Mouse (Mus musculus): ENCODE results near the gene Kcnh1. TPM values are rescaled to one million over a fixed set of nuclear protein-coding genes. Genes with fewer than 3 reads are reported as not detected.

The Kcnh1 gene
- polyA plus RNA-seq, 1 experiment from 2014 or later: not detected

GRCm38 (mm10) chr1:192315392-192316070 is 125.0 kb downstream of the Kcnh1 start:
- no peaks in the 10 kb centered on the region for H3K9me3 ChIP-seq (replicated peaks)
- no peaks in the 10 kb centered on the region for H3K27me3 ChIP-seq
- H3K4me2 ChIP-seq: no peak overlapping the region
- 19% methylated on average over 1 of the region's 1 CpGs for WGBS (ENCODE audit: insufficient replicate concordance)
- ATAC-seq (ENCODE audit: insufficient read depth): no peak
- no peak overlapping the region for H3K9ac ChIP-seq
- peaks cover 3% of the 10 kb centered on the region; the same call in 1 of the 2 replicates for H3K4me1 ChIP-seq (replicated peaks)
- H3K4me3 ChIP-seq (replicated peaks): no peak overlapping the region
- no peaks in the 10 kb centered on the region for H3K36me3 ChIP-seq (replicated peaks)
- H3K27ac ChIP-seq (replicated peaks): no peak overlapping the region

GRCm38 (mm10) chr1:192324223-192324622 is 133.6 kb downstream of the Kcnh1 start:
- Histone ChIP-seq H3K27me3 (no peaks in the 10 kb centered on the region), H3K4me3 (replicated peaks) (no peak overlapping the region), H3K36me3 (replicated peaks) (no peaks in the 10 kb centered on the region), H3K4me1 (replicated peaks) (no peaks in the 10 kb centered on the region), H3K9ac (no peak overlapping the region), H3K9me3 (replicated peaks) (no peaks in the 10 kb centered on the region), H3K4me2 (no peak overlapping the region), H3K27ac (replicated peaks) (no peak overlapping the region)
- ATAC-seq (ENCODE audit: insufficient read depth): no peak
- 44% methylated on average over 3 of the region's 3 CpGs for WGBS (ENCODE audit: insufficient replicate concordance)

GRCm38 (mm10) chr1:192327052-192327451 is 136.5 kb downstream of the Kcnh1 start:
- no peak for ATAC-seq (ENCODE audit: insufficient read depth)
- H3K27me3 ChIP-seq: no peaks in the 10 kb centered on the region
- H3K9me3 ChIP-seq (replicated peaks): no peaks in the 10 kb centered on the region
- no peak overlapping the region for H3K27ac ChIP-seq (replicated peaks)
- H3K4me3 ChIP-seq (replicated peaks): no peak overlapping the region
- H3K9ac ChIP-seq: no peak overlapping the region
- no peaks in the 10 kb centered on the region for H3K4me1 ChIP-seq (replicated peaks)
- H3K36me3 ChIP-seq (replicated peaks): no peaks in the 10 kb centered on the region
- 45% methylated on average over 8 of the region's 8 CpGs for WGBS (ENCODE audit: insufficient replicate concordance)
- no peak overlapping the region for H3K4me2 ChIP-seq

GRCm38 (mm10) chr1:192331207-192331606 is 140.6 kb downstream of the Kcnh1 start:
- Histone ChIP-seq H3K27me3 (no peaks in the 10 kb centered on the region), H3K4me2 (no peak overlapping the region), H3K9me3 (replicated peaks) (no peaks in the 10 kb centered on the region), H3K9ac (no peak overlapping the region), H3K36me3 (replicated peaks) (no peaks in the 10 kb centered on the region), H3K4me1 (replicated peaks) (no peaks in the 10 kb centered on the region), H3K27ac (replicated peaks) (no peak overlapping the region), H3K4me3 (replicated peaks) (no peak overlapping the region)
- WGBS (ENCODE audit: insufficient replicate concordance): 61% methylated on average over 6 of the region's 6 CpGs
- no peak for ATAC-seq (ENCODE audit: insufficient read depth)

GRCm38 (mm10) chr1:192336029-192336428 is 145.5 kb downstream of the Kcnh1 start:
- Histone ChIP-seq H3K36me3 (replicated peaks) (no peaks in the 10 kb centered on the region), H3K9me3 (replicated peaks) (no peaks in the 10 kb centered on the region)
- WGBS (ENCODE audit: insufficient replicate concordance): 70% methylated on average over 5 of the region's 5 CpGs

GRCm38 (mm10) chr1:192339361-192340077 is 148.9 kb downstream of the Kcnh1 start:
- no peak overlapping the region for H3K4me3 ChIP-seq (replicated peaks)
- WGBS (ENCODE audit: insufficient replicate concordance): 61% methylated on average over 9 of the region's 9 CpGs
- no peak for ATAC-seq (ENCODE audit: insufficient read depth)
- H3K27me3 ChIP-seq: no peaks in the 10 kb centered on the region
- no peak overlapping the region for H3K4me2 ChIP-seq
- H3K36me3 ChIP-seq (replicated peaks): no peaks in the 10 kb centered on the region
- H3K27ac ChIP-seq (replicated peaks): no peak overlapping the region
- no peaks in the 10 kb centered on the region for H3K9me3 ChIP-seq (replicated peaks)
- no peaks in the 10 kb centered on the region for H3K4me1 ChIP-seq (replicated peaks)
- H3K9ac ChIP-seq: no peak overlapping the region

More at GRCm38 (mm10) chr1:192336029-192336428, 145.5 kb downstream of the Kcnh1 start:
- H3K4me2 ChIP-seq: no peak overlapping the region
- H3K27ac ChIP-seq (replicated peaks): no peak overlapping the region
- H3K4me3 ChIP-seq (replicated peaks): no peak overlapping the region
- no peak overlapping the region for H3K9ac ChIP-seq
- no peaks in the 10 kb centered on the region for H3K4me1 ChIP-seq (replicated peaks)
- no peak for ATAC-seq (ENCODE audit: insufficient read depth)
- no peaks in the 10 kb centered on the region for H3K27me3 ChIP-seq

- Histone ChIP-seq H3K27ac (replicated peaks) (no peak overlapping the region), H3K4me2 (no peak overlapping the region), H3K9me3 (replicated peaks) (no peaks in the 10 kb centered on the region), H3K4me1 (replicated peaks) (no peaks in the 10 kb centered on the region), H3K9ac (no peak overlapping the region), H3K4me3 (replicated peaks) (no peak overlapping the region), H3K36me3 (replicated peaks) (no peaks in the 10 kb centered on the region), H3K27me3 (no peaks in the 10 kb centered on the region; the same call in 1 of the 2 replicates)
- WGBS (ENCODE audit: insufficient replicate concordance): 49% methylated on average over 4 of the region's 4 CpGs
- ATAC-seq (ENCODE audit: insufficient read depth): no peak
Observed at GRCm38 (mm10) chr1:192341774-192342173, 151.2 kb downstream of the Kcnh1 start.

GRCm38 (mm10) chr1:192343996-192344395 is 153.4 kb downstream of the Kcnh1 start:
- WGBS (ENCODE audit: insufficient replicate concordance): 80% methylated on average over 4 of the region's 4 CpGs
- H3K9me3 ChIP-seq (replicated peaks): no peaks in the 10 kb centered on the region
- no peak overlapping the region for H3K4me3 ChIP-seq (replicated peaks)
- H3K4me1 ChIP-seq (replicated peaks): no peaks in the 10 kb centered on the region
- H3K27me3 ChIP-seq: no peaks in the 10 kb centered on the region; the same call in 1 of the 2 replicates
- no peak overlapping the region for H3K4me2 ChIP-seq
- no peaks in the 10 kb centered on the region for H3K36me3 ChIP-seq (replicated peaks)
- H3K27ac ChIP-seq (replicated peaks): no peak overlapping the region
- no peak overlapping the region for H3K9ac ChIP-seq
- no peak for ATAC-seq (ENCODE audit: insufficient read depth)

GRCm38 (mm10) chr1:192347327-192347726 is 156.8 kb downstream of the Kcnh1 start:
- H3K9me3 ChIP-seq (replicated peaks): no peaks in the 10 kb centered on the region
- H3K27ac ChIP-seq (replicated peaks): no peak overlapping the region
- 59% methylated on average over 5 of the region's 5 CpGs for WGBS (ENCODE audit: insufficient replicate concordance)

GRCm38 (mm10) chr1:192356231-192356630 is 165.7 kb downstream of the Kcnh1 start:
- Histone ChIP-seq H3K4me1 (replicated peaks) (no peaks in the 10 kb centered on the region), H3K9ac (no peak overlapping the region), H3K36me3 (replicated peaks) (no peaks in the 10 kb centered on the region), H3K4me3 (replicated peaks) (no peak overlapping the region), H3K27ac (replicated peaks) (no peak overlapping the region), H3K4me2 (no peak overlapping the region), H3K9me3 (replicated peaks) (no peaks in the 10 kb centered on the region), H3K27me3 (no peaks in the 10 kb centered on the region)
- no peak for ATAC-seq (ENCODE audit: insufficient read depth)
- WGBS (ENCODE audit: insufficient replicate concordance): 52% methylated on average over 3 of the region's 3 CpGs

More at GRCm38 (mm10) chr1:192347327-192347726, 156.8 kb downstream of the Kcnh1 start:
- H3K36me3 ChIP-seq (replicated peaks): no peaks in the 10 kb centered on the region
- no peak overlapping the region for H3K4me3 ChIP-seq (replicated peaks)
- no peaks in the 10 kb centered on the region; the same call in 1 of the 2 replicates for H3K27me3 ChIP-seq
- H3K4me2 ChIP-seq: no peak overlapping the region
- no peaks in the 10 kb centered on the region for H3K4me1 ChIP-seq (replicated peaks)
- H3K9ac ChIP-seq: no peak overlapping the region
- no peak for ATAC-seq (ENCODE audit: insufficient read depth)

GRCm38 (mm10) chr1:192359212-192359611 is 168.6 kb downstream of the Kcnh1 start:
- H3K9ac ChIP-seq: no peak overlapping the region
- no peak overlapping the region for H3K4me2 ChIP-seq
- no peak for ATAC-seq (ENCODE audit: insufficient read depth)
- no peaks in the 10 kb centered on the region for H3K4me1 ChIP-seq (replicated peaks)
- 63% methylated on average over 2 of the region's 2 CpGs for WGBS (ENCODE audit: insufficient replicate concordance)
- no peaks in the 10 kb centered on the region for H3K9me3 ChIP-seq (replicated peaks)
- no peak overlapping the region for H3K27ac ChIP-seq (replicated peaks)
- H3K36me3 ChIP-seq (replicated peaks): no peaks in the 10 kb centered on the region
- H3K27me3 ChIP-seq: no peaks in the 10 kb centered on the region
- no peak overlapping the region for H3K4me3 ChIP-seq (replicated peaks)

All from liver, embryonic 15.5 days (tissue).